Mouse (Mus musculus): Measurements from ENCODE around the gene Orc4. TPM values are rescaled to one million over a fixed set of nuclear protein-coding genes. Genes with fewer than 3 reads are reported as not detected.

Orc4 gene
- 72.2 to 95.7 TPM (median 81.8 TPM) in 4 replicates for total RNA-seq (2023; ENCODE audit: inconsistent age)

DNA sequence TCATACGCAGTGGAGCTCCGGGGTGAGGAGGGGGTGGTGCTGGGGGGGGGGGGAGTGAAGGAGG lies at the start of gene Orc4:
TSS of gene Orc4 (minus strand) at position 26 of the 64 bp plus-strand sequence.

DNA sequence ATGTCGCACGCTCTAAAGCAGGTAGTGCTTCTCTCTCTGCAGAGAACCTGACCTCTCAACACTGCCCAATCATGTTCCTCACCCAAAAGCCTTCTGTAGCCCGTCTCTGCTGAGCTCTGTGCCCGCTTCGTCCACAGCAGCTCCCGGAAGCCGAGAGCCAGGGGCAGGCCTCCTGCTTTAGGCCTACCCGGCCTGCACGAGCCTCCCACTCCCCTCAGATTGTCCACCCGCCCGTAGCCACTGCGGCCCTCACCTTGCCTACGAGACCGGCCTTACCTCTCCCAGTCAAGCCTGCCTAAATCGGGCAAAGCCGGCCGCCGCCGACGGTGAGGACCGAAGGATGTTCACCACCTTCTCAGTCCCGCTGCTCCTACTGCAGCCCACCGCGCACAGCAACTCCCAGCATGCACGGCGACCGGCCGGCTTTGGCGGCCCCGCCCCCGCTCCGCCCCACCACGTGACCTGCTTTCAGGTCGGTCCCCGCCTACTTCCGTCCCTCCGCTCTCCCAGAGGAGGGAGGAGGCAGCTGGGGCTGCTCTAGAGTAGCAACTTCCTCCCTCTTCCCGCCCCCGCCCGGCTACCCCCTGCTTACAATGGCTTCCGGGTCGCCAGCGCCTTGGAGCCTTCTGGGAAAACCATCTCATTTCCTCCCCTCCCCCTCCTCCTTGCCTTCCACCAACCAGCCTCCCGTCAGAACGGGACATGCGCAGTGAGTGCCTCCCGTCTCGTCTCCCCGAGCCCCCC lies 1.1 kb downstream of the Orc4 start, which contains the start of gene Mbd5:
TSS of gene Mbd5 (plus strand) at position 668 of the 744 bp plus-strand sequence.

Other genes with a start within 250 kb of the Orc4 start
- gene Acvr2a, start 136.2 kb downstream of the Orc4 start, total RNA-seq (2023; ENCODE audit: inconsistent age), result 1.9 to 2.4 TPM (median 2.1 TPM) in 4 replicates
- 54.1 to 61.5 TPM (median 55.7 TPM) in 4 replicates for gene Mbd5, start 769 bp downstream of the Orc4 start, total RNA-seq (2023; ENCODE audit: inconsistent age)

Data from B cell, adult (primary cell).